Mouse (Mus musculus) mature B cell (primary cell): ENCODE data around the gene Mdm4.

Source experiments
- in situ Hi-C: fragments of 300-500 bp; cut with MboI; formaldehyde crosslinking; loops from 2 replicates; pipeline ENCODE4 v1.14.3; 2019

The Mdm4 gene

DNA sequence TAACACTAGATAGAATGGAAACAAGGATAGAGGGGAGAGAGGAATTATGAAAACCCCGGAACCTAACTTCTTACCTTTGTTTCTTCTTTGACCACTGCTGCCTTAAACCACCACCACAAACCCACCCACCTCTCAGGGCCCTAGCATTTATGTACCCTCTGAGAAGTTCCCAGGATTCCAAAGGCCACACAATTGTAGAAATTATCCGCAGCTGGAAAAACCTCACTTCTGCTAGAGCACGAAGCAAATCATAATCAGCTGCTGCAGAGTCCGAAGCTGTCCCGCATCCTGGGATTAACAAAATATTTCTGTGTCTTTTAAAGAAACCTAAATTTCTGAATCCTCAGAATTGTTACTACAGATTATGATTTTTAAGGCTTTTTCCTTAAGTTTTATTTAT is at the start of gene Mdm4:
Mdm4 (minus strand) TSS at position 101 of the 400 bp plus-strand sequence.
- in situ Hi-C loops, result loop anchor here (10.0 to 25.0 kb wide), 3 partner anchors 54 to 1057 kb away; partner anchors contain the start of genes Btg2 and Snrpe

DNA sequence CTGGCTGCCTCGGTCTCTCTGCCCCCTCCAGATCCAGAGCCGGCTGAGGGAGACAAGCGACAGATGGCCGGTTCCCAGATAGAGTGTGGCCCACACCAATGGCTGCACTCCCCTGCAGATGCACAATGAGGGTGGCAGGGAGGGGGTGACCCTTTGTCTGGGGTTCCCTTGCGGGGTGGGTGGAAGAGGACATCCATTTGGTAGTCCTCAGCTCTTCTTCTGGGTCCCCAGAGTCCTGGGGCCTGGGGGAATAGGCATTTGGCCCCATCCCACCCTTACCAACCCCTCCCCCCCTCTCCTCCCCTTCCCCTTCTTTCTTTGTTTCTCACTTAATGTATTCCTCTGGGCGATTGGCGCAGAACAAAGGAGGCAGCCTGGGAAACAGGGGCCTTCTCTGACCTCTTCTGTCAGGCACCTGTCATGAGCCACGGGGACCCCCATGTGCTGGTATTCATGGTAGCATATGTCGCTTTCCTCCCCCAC is 49.8 kb upstream of the Mdm4 start:
- in situ Hi-C loops, result loop anchor here (10.0 kb wide), 1 partner anchor 45 kb away; the partner anchor contains the start of gene Mdm4

DNA sequence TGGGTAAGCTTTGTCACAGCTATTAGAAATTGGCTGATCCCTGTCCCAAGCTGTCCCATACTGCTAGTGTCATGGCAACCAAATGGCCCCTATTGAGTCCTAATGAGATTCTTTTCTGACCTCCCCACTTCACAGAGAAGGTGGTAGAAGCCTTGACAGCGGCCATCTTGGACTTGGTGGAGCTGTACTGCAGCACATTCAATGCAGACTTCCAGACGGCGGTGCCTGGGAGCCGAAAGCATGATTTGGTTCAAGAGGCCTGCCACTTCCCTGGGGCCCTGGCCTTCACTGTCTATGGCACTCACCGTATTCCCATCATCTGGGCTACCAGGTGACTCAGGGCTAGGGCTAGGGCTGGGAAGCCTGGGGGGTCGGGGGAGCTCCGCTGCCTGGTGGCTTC is 49.1 kb upstream of the Mdm4 start:
- in situ Hi-C loops, result no loop called here

DNA sequence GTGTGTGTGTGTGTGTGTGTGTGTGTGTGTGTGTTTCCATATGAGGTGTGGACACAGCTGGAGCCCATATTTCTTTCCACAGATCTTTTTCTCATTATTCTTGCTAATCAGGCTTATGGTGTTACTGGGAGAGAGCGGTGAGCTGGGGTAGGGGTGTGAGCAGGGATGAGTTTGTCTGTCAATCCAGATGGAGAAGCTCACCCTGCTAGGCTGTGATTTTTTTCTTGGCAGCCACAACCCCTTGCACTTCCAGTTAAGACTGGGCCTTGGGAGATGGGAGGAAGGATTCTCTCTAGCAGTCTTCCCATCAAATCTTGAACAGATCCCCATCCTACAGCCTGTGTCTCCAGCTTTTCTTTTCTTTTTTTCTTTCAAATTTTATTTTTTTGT is 48.0 kb upstream of the Mdm4 start:
- in situ Hi-C loops, result no loop called here

DNA sequence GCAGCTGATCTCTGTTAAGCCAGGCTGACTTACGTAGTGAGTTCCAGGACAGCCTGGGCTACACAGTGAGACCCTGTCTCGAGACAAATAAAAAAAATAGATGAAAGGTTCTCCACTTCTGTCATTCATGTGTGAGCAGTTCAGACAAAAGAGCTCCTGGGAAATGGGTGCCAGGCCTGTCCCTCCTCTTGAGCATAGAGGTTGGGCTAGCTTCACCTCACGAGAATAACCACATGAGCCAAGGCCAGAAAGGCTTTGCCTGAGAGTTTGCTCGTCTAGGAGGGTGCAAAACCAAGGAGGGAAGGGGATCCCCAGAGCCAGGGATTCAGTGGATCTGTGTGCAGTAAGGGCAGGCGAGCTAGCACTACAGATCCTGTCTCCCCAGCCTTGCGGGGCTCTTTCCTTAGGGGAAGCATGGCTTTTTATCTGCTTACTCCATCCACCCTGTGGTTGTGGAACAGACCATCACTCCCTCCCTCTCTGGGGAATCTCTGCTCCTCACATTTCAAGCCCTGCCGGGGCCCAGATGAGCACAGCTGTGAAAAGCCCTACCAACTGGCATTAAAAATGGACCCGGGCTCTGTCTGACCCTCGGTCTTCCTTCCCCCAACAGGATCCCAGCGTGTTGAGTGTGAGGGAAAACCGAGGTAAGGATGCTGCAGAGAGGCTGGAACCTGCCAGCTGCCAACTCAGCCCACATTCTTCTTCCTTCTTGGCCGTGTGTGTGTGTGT is 47.4 kb upstream of the Mdm4 start:
- in situ Hi-C loops, result no loop called here

DNA sequence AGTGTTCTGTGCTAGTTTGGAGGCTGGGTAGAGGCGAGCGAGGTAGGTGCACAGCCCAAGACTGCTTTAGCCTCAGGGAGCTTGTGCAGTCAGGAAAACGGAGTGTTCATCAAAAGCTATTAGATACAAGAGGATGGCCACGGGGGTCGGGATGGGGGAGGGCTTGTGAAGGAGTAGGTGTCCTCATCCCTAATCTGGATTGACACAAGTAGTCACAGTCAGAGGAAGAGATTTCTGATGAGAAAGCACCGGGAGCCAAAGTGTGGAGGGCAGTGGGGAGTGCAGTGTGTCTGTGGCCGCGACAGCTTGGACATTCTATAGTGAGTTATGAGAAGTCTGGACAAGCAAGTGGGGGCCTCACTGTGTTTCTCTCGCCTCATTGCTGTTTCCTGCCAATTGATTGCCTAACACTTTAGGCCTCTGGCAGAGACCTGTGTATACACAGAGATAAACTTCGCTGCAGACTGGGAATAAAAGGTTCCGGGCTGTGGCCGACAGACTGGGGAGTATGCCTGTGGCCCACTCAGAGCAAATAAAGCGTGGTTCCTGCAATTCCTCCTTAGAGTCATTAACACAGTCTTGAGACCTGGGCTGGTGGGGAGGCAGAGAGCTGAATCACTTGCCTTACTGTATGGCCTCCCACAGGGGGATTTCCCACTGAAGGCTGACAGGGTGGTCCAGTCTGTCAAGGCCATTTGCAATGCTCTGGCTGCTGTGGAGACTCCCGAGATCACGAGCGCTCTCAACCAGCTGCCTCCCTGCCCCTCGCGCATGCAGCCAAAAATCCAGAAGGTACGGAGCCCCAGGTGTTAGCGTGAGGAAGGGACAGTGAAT is 46.5 kb upstream of the Mdm4 start:
- in situ Hi-C loops, result no loop called here

DNA sequence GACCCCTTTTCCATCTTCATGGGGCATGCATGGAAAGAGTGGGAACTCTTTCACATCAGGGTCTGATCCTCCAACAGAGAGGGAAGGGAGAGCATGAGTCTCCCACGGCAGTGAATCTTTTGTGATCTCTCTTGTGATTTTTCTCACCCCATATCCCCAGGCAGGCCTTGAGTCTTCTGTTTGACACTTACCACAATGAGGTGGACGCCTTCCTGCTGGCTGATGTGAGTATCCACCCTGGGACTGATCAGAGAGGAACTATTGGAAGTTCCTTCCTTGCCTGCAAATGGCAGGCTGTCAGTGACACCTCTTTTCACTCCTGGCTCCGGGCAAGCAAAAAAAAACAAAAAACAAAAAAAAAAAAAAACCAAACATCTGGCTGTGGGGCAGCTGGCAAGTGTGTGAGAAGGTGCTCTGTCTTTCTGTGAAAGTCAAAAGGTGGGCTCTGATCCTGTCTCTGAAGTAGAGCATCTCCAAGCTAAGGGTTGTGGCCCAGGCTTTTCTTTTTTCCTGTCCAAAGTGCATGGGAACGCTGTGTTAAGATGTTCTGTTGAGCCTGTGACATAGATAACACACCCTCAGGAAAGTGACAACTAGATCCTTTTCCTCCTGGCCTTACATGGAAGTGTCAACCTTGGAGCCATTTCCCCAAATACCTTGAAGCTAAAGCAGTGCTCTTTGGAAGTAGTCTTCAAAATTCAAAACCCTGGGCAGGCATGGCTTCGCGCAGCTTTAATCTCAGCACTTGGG is 45.5 kb upstream of the Mdm4 start:
- in situ Hi-C loops, result no loop called here

DNA sequence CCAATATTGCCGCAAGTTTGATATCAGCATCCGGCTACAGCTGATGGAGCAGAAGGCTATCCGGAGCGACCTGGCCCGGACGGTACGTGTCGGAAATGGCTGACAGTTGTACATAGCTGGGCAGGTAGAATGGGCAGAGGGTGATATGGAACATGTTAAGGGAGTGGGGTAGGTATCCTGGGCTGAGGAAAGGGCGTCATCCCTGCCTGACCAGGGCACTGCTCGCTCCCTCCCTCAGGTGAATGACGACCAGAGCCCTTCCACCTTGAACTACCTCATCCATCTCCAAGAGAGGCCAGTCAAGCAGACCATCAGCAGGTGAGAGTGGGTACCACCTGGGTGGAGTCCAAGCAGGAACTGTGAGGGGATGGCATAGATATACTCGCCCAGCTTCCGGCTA is 44.2 kb upstream of the Mdm4 start:
- in situ Hi-C loops, result no loop called here

DNA sequence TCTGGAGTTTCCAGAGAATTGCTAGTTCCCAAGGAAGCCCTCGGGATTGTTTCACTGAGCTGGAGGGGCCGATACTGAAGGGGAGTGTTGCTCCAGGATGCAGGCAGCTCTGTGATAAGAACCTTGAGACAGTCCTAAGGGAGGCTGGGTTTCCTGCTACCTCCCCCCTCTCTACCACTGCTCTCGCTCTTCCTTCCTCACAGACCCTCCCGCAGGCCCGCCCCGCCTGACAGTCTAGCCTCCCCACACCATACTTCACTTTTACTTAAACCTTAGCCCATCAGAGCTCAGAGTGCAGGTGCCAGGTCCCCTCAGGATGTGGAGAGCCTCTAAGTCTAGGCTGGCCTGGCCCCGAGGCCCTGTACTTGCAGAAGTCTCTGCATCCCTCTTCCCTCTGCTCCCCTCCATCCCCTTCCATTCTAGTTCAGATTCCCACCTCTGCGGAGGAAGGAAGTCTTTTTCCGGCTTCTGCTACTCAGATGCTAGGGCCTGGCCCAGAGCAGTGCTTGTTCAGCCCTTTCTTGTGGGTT is 43.0 kb upstream of the Mdm4 start:
- in situ Hi-C loops, result no loop called here

DNA sequence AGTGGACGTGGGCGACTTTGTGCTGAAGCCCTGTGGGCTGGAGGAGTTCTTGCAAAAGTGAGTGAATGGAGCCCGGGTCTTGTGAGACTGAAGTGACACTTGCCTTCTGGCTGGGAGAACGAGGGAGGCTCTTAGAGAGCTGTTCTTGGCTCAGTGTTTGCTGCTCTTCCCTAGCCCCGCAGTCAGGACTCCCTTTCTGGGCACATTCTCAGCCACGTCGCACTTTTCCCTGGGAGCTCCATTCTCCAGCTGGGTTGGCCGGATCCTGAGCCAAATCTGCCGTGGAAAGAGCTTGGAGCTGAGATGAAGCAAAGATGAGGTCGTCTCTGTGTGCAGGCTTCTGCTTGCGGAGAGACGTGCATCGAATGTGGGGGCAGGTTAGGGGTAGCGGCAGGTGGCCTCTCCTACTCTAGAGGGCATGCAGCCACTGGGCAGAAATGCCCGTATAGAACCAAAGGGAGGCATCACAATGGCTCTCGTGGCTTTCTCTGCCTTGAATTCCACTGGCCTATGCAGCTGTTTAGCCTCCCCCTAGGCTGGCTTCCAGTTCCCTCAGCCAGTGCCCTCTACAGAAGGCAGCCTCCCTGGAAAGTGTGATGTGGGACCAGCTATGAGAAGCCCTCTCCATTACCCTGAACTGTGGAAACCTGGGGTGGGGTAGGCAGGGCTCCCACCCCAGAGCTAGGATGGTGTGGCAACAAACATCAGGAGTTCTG is 41.5 kb upstream of the Mdm4 start:
- in situ Hi-C loops, result no loop called here

DNA sequence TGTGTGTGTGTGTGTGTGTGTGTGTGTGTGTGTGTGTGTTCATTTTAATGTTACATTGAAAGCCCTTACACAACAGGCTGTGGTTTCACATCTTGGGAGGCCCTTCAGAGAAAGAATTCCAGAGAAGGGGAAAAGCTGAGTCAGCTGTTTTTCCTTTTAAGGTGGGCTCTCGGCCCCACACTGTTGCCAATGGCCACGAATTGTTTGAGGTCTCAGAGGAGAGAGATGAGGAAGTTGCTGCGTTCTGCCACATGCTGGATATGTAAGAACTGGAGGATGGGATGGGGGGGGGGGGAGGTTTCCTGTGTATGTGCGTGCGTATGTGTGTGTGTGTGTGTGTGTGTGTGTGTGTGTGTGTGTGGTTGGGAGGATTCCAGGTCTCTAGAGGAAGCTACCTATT is 39.8 kb upstream of the Mdm4 start:
- in situ Hi-C loops, result no loop called here

DNA sequence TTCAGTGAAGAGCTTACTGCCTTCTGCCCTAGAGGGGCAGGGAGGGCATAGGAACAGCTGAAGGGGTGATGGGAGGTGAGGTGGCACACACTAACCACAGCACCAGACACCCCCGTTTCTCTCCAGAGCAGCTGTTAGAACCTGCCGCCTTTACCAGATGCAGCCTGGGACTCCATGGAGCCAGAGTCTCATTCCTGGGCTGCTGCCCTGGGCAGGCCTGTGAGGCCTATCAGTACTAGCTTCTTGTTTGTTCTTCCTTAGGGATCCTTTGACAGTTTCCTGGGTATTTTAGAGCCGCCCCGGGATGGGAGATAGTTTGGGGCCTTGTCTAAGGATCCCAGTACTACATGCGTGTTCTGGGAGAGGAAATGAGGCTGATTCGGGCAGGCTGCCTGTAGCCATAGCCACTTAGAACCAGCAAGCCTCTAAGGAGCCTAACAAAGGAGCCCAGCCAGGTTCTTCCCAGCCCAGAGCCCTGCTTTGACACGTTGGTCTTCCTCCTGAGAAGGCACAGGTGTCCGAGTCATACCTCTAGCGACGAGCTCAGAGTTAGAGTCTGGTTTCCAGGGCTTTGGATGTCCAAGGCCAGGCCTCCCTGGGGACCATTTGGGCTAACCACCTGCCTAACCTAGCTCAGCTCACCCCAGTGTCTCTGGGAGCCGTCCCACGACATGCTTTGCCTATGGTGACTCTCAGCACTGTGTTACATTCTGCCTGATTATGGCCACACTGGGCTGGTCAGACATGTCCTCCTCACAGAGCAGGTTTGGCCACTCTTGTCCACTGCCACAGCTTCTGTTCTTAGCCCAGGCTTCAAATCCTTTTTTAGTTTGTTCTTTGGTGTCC is 39.1 kb upstream of the Mdm4 start:
- in situ Hi-C loops, result no loop called here

DNA sequence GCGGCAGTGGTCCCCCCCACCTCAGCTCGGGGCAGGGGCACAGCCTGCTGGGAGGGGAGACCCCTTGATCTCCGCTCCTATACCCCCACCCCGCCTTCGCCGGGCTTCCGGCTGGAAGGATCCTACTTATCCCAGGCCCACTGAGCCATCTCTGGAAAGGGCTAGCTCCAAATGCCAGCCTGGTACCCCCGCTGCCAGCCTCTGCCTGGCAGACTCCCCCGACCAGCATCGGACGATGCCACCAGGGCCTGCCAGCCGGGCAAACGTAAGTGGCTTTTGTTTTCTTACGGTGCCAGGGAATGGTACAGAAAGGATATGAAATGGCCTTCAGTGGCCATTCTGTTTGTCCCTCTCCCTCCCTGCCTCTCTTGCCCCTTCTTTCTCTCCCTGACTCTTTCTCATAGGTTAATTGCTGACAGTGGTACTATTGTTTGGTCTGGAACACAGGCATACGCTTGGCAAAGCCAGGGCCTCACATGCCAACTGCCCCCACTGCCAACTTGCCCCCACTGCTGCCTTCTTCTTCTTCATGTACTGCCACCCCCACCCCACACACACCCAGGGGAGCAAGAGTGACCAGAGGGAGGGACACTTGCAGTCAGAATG is 38.4 kb upstream of the Mdm4 start:
- in situ Hi-C loops, result no loop called here

DNA sequence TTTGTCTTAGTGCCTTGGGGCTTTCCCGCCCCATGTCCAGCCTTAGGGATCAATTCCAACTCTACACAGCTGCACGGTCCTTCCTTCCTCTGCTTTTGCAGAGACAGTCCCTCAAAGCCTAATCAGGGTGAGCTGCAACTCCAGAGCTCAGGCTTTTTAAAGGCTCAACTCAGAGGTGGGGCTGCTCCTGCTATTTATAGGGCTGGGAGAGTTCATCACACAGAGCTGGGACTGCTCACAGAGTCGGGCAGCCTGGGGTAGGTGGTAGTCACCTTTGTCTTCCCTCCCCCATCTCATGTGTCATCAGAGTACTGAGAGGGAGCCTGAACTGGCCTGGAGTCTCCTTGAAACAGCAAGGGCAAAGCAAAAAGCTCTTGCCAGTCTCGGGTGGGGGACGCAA is 37.9 kb upstream of the Mdm4 start:
- in situ Hi-C loops, result no loop called here

DNA sequence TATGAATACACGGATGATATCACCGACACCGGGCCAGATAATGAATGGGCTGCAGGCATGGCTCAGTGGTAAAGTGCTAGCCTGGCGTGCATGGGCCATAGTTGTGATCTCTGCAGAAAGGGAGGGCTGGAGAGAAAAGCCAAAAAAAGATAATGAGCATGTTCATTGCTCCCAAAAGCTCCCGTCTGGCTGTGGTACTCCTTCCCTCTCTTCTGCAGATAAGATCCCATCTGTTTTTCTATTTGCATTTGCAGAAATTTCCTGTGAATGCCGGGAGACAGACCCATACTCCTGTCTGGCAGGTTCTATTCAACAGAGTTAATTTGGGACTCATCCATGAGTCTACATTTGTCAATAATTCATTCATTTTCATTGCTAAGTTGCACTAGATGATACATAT is 32.8 kb upstream of the Mdm4 start:
- in situ Hi-C loops, result no loop called here

DNA sequence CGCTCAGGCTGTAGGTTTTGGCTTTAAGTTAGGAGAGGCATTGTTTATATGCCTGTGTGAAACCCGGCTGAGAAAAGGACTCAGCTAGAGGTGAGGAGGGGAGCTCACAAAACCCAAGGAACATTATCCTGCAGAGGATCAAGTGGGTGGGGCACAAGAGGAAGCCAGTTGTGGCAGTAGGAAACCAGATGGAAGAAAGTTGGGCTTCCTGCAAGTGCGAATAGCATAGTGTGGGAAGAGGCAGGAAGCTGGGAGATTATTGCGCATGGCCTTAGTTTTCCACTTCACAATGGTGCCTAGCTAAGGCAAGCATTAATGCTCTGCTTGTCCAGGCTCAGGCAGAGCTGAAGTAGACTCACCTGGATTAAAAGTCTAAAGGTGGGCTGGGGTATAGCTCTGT is 30.3 kb upstream of the Mdm4 start:
- in situ Hi-C loops, result no loop called here

DNA sequence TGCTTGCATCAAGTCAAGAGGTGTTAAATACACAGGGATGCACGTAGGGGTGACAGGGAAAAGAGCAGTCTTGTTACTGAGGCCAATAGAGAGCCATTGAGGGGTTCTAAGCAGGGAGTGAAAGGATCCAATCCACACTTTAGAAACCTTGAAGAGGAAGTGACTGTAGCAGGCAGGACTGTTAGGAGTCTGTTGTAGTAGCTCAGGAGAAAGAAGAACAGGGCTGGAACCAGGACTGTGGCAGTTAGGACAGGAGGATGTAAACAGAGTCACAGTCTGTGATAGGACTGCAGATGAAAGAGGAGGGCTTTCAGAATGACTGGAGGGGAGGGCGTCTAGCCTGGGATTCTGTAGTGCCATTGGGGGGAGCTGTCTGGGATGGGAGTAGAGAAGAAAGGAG is 29.2 kb upstream of the Mdm4 start:
- in situ Hi-C loops, result no loop called here

DNA sequence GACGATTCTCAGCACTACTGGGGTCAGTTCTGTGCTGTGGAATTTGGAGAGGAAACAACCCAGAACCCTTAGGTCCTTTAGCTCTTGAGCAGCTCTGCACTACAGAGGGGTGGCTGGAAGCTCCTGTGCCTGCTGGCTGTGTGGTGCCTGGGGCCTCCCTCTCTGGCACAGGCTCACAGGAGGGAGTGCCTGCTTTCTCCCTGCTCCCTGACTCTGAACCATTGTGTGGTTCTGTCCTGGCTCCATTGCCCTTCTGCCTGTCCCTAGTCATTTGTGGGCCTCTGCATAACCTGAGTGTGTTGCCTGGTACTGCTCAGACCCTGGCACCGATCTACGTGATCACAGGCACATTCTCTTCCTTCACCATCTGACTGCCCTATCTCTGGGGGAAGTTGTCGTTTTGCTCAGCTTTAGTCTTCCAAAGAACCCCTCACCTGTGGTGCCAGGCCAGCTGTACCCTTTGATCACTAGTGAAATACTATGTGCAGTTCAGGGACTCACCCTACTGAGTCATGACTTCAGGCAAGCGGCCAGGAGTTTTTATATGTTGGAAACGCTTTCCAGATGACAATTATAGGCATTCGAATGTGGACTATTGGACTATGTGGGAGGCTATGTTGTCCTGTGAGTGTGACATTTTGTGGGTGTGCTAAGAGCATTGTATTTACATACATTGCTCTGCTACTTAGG is 27.1 kb upstream of the Mdm4 start:
- in situ Hi-C loops, result no loop called here

DNA sequence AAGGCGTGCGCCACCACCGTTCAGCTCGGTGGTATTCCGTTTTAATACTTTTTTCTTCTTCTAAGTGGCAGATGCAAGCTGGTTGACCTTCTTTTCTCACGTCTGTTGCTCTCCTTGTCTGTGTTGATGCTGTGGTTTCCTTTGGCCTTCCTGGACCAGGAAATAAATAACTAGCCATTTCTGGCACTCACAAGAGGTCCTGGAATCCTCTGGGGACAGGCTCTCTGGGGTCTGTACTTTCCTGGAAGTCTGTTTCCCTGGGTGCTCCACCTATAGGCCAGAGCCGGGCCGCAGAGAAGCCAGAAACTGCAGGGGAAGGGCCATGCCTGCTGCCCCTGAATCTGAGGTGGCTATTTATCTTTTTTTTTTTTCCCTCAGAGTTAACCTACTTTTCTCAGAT is 24.0 kb upstream of the Mdm4 start:
- in situ Hi-C loops, result loop anchor here (5.0 kb wide), 1 partner anchor 33 kb away; no protein-coding TSS in a partner anchor
